ENCODE assay signal across 8 mouse cellular contexts in genomic region chr19:29361468-29362130, GRCm38 (mm10). TPM values are rescaled to one million over a fixed set of nuclear protein-coding genes. Genes with fewer than 3 reads are reported as not detected.
DNase-seq lines count a peak whose midpoint lies in the region; ATAC-seq and TF ChIP-seq lines count a peak whose summit lies in the region.

No protein-coding gene starts in this region.

- TF ChIP-seq CTCF in Patski (IDR thresholded peaks at IDR 0.05), result no peak

- no peaks in the 10 kb centered on the region for H3K27me3 ChIP-seq in Patski
- no peaks in the 10 kb centered on the region for H3K27me3 ChIP-seq in hindbrain, embryonic 14.5 days (ENCODE audit: control insufficient read depth, insufficient read depth, low read length)

- H3K4me1 ChIP-seq in hindbrain, embryonic 14.5 days (replicated peaks; ENCODE audit: control insufficient read depth, insufficient read depth, low read length), result peaks cover 15% of the 10 kb centered on the region

- H3K27ac ChIP-seq in hindbrain, embryonic 14.5 days, result peak overlapping the region; percentile 71

- POLR2A ChIA-PET in Patski (lab: Charles Lee), result no interaction called here

- peak overlapping the region; percentile 76 for H3K4me2 ChIP-seq in hindbrain, embryonic 14.5 days (replicated peaks)

- CTCF ChIA-PET in Patski (lab: Charles Lee), result interaction anchor here (0.7 to 2.3 kb wide), 3 partner anchors 132 to 297 kb away, joined by 3 to 7 read pairs (median 3); no protein-coding TSS in a partner anchor

- in situ Hi-C loops in Patski (cut with MboI; ENCODE audit: low pct_unique_long_range_greater_than_20kb), result no loop called here

- peaks cover 22% of the 10 kb centered on the region for H3K36me3 ChIP-seq in hindbrain, embryonic 14.5 days (replicated peaks; ENCODE audit: control insufficient read depth, insufficient read depth)

- peak; percentile 100 for ATAC-seq in Patski
- peak; percentile 100 for ATAC-seq in hindbrain, embryonic 14.5 days (ENCODE audit: low FRiP score)

- WGBS in hindbrain, embryonic 14.5 days, result 2% methylated on average over 33 of the region's 33 CpGs

- peak; percentile 58 for DNase-seq in Patski (ENCODE audit: low read depth, low spot score)
- DNase-seq in cerebellum, postnatal 14 days, result peak; percentile 90 to 92
- DNase-seq in frontal cortex, postnatal 14 days (ENCODE audit: low spot score in 2 of 2), result peak; percentile 85 to 88
- peak; percentile 91 for DNase-seq in hindbrain, embryonic 14.5 days (ENCODE audit: low spot score)
- DNase-seq in left cerebral cortex, adult 11 months (ENCODE audit: low spot score), result peak; percentile 90
- DNase-seq in lung, postnatal 4 days, result peak; percentile 91 to 93
- DNase-seq in retina, postnatal 7 days (ENCODE audit: low read depth, low spot score), result peak; percentile 88
- peak; percentile 77 for DNase-seq in urinary bladder, adult 2 months (ENCODE audit: low spot score)

- peak overlapping the region; percentile 85 for H3K9ac ChIP-seq in hindbrain, embryonic 14.5 days

- H3K9me3 ChIP-seq in hindbrain, embryonic 14.5 days (ENCODE audit: control insufficient read depth, low read length), result no peaks in the 10 kb centered on the region

- H3K4me3 ChIP-seq in hindbrain, embryonic 14.5 days (replicated peaks; ENCODE audit: low read length), result peak overlapping the region; percentile 68

RNA-seq across cellular contexts. Expression of gene Plgrkt, which starts 5.6 kb away (rescaled TPM):
- 129 TPM for polyA plus RNA-seq in Patski (2021)
- polyA plus RNA-seq in hindbrain, embryonic 14.5 days (2014; fragmentation: Nextera tagmentation; extraction: Ambion mirVana), result 78.1 and 81.6 TPM in 2 replicates
- polyA plus RNA-seq in urinary bladder, adult 2 months (2012; rRNA removed), result 88.9 and 108 TPM in 2 replicates

RNA-seq across cellular contexts. Expression of gene Cd274, which starts 5.7 kb away (rescaled TPM):
- 5.2 TPM for polyA plus RNA-seq in Patski (2021)
- polyA plus RNA-seq in hindbrain, embryonic 14.5 days (2014; fragmentation: Nextera tagmentation; extraction: Ambion mirVana), result 0.48 and 0.77 TPM in 2 replicates
- polyA plus RNA-seq in urinary bladder, adult 2 months (2012; rRNA removed), result 4.3 and 6.8 TPM in 2 replicates

RNA-seq across cellular contexts. Expression of gene Rln1, which starts 27.1 kb away (rescaled TPM):
- not detected for polyA plus RNA-seq in Patski (2021)
- 3.2 and 4.4 TPM in 2 replicates for polyA plus RNA-seq in hindbrain, embryonic 14.5 days (2014; fragmentation: Nextera tagmentation; extraction: Ambion mirVana)
- polyA plus RNA-seq in urinary bladder, adult 2 months (2012; rRNA removed), result 0.24 and 0.65 TPM in 2 replicates

RNA-seq across cellular contexts. Expression of gene Insl6, which starts 36.4 kb away (rescaled TPM):
- 2.7 TPM for polyA plus RNA-seq in Patski (2021)
- polyA plus RNA-seq in hindbrain, embryonic 14.5 days (2014; fragmentation: Nextera tagmentation; extraction: Ambion mirVana), result 1.7 and 1.8 TPM in 2 replicates
- polyA plus RNA-seq in urinary bladder, adult 2 months (2012; rRNA removed), result 8.4 and 10.0 TPM in 2 replicates

RNA-seq across cellular contexts. Expression of gene Pdcd1lg2, which starts 49.1 kb away (rescaled TPM):
- polyA plus RNA-seq in Patski (2021), result 0.26 TPM
- 0.15 TPM in 1 of 2 replicates, not detected in the other for polyA plus RNA-seq in hindbrain, embryonic 14.5 days (2014; fragmentation: Nextera tagmentation; extraction: Ambion mirVana)
- 0.12 and 0.21 TPM in 2 replicates for polyA plus RNA-seq in urinary bladder, adult 2 months (2012; rRNA removed)

Comparison
In these comparisons a context has a peak if more than half of its experiments do, and no peak if none do; other contexts are left out.
1. Peak in every context shown above with its lines: DNase-seq, ATAC-seq, H3K4me3 ChIP-seq and H3K27ac ChIP-seq.